Mouse (Mus musculus): ENCODE results near the gene Mblac2.
A peak's percentile ranks its signal among the peaks of the same experiment; 100 is the strongest.

Mblac2 gene

GRCm38 (mm10) chr13:81740898-81741297, 29.8 kb downstream of the Mblac2 start:
- DNase-seq (ENCODE audit: low spot score) = no peak

GRCm38 (mm10) chr13:81743391-81744091, 32.4 kb downstream of the Mblac2 start:
- no peak for DNase-seq (ENCODE audit: low spot score)

DNA sequence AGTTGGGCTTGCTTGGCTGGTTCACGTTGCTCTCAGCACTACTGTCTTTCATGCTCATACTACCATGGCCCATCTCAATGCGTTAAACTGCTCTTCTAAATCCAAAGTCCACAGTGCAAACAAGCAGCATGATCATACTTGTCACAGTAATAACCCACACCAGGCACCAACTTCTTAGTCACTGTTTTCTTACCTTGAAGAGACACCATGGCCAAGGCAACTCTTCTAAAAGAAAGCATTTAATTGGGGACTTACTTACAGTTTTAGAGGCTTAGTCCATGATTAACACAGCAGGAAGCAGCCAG, 32.9 kb downstream of the Mblac2 start:
- no peak for DNase-seq (ENCODE audit: low spot score)

DNA sequence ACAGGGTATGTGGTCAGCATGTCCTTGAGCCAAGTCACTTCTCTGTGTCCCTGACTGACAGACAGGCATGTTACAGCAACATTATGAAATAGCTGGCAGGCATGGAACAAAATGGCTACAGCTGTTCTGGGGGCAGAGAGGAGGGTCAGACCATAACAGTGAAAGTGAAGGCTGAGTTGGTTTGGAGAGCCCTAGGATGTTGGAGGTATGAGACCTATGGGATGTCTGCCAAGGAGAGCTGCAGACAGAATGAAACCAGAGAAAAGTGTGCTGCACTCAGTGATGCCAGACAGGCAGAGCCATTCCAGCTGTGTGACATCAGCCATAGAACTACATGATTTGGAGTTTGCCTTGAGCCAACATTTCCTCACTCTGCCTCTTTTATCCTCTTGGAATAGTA, 43.7 kb downstream of the Mblac2 start:
- no peak for DNase-seq (ENCODE audit: low spot score)

DNA sequence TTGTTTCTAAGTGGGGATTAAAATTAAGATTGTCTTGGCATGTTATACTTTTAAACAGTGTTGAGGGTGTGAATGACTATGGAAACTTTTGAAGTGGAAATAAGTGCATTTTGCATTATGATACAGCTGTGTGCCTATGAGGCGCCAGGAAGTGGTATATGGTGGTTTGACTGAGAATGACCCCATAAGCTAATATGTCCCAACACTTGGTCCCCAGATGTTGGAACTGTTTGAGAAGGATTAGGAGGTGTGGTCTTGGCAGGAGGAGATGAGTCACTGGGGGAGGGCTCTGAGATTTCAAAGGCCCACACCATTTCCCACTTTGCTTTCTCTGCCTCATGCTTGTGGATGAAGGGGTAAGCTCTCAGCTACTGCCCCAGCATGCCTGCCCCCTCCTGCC, 44.2 kb downstream of the Mblac2 start:
- no peak for DNase-seq (ENCODE audit: low spot score)

GRCm38 (mm10) chr13:81757058-81757660, 46.0 kb downstream of the Mblac2 start:
- no peak for DNase-seq (ENCODE audit: low spot score)

DNA sequence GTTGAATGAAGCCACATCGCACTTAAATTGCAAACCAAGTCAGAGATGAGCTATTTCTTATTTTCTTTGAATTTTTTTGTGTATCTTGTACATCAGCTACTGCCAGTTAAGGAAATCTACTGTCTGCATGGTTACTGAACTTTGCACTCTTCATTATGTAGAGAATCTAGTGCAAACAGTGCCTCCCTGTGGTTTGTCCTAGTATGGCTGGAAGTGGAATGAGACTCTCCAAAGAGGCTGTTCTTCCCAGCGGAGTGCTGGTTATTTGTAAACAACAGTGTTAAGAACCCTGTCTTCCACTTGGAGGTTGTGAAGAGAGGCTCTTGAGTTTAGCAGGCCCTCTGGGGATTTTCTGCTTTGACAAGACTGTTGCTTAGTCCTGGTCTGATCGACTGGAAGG, 49.2 kb downstream of the Mblac2 start:
- DNase-seq (ENCODE audit: low spot score) = peak; percentile 73

GRCm38 (mm10) chr13:81761566-81762186, 50.5 kb downstream of the Mblac2 start:
- no peak for DNase-seq (ENCODE audit: low spot score)

DNA sequence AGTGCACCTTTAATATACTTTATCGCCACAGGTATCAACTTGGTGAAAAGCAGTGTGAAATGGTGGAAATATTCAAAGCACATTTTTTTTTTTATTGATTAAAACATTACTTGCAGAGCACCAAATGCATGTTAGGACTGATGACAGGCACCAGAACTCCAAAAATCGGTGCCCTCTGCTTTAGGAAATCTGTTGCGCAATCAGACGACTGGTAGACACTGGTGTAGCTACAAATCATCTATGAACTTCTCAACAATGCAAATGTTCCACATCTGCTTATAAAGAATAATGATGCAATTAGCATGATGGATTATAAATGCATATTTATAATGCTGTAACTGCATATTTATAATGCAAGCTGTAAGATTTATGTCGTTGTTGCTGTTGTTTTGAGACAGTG, 53.0 kb downstream of the Mblac2 start:
- DNase-seq (ENCODE audit: low spot score) = no peak

DNA sequence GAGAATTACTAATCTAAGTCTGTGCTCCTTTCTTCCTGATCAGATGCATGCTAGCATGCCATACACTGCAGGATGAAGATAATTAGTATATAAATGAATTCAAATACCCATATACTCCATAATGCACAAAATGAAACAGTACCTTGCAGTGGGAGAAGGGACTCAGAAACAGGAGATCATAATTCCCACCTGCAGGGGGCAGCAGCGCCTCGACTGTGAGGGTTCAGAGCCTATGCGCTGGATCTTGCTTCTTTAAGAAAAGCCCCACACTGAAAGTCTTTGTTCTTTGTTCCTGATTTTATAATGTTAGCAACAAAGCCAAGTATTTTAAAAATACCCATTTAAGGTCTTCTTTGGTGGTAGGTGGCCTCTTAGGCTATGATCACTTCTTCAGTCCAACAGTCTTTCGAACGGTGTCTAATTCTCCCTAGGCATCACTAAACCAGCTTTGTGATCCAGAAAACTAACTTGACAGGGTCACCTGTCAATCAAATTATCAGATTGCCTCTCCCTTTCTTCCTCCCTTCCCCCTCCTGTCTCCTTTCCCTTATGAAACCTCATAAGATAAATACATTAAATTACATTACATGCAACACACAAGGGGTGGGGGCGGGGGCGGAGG, 56.0 kb downstream of the Mblac2 start:
- peak; percentile 84 for DNase-seq (ENCODE audit: low spot score)

DNA sequence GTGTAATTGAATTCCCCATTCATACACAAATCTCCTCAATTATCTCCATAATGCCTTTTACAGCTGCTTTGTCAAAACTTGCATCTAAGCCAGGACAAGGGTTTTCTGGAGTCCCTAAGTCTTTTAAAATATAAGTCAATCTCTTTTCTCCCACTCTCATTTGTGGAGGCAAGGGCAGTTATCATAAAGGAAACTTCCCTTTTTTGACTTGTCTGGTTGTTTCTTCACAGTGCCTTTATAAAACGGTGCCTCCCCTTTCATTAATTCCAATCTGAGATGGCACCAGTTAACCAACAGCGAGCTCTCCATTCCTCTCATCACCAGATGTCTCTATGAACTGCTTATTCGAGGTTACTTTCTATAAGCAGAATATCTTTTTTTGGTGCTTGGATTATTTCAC, 65.1 kb downstream of the Mblac2 start:
- no peak for DNase-seq (ENCODE audit: low spot score)

DNA sequence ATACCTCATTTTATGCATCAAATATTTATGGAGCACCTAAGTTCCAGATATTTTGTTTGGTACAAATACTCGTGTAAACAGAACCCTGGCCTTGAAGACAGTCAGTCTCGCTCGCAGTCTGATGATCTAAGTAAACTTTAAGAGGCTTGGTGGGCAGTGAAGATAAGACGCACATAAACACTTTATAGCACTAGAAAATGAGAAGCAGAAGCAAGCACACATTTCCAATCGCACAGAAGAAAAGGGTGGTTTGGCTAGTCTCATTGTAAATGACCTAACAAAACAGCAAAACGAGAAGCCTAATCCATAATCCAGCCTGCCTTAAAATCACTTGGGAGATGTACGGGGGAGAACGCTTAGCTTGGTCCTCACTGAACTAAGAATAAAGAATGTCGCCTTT, 71.3 kb downstream of the Mblac2 start:
- DNase-seq (ENCODE audit: low spot score) = no peak

GRCm38 (mm10) chr13:81782971-81783404, 71.8 kb downstream of the Mblac2 start, which contains the start of gene Cetn3:
Gene Cetn3 (plus strand): TSS chr13:81783077.
- DNase-seq (ENCODE audit: low spot score) = peak; percentile 89

DNA sequence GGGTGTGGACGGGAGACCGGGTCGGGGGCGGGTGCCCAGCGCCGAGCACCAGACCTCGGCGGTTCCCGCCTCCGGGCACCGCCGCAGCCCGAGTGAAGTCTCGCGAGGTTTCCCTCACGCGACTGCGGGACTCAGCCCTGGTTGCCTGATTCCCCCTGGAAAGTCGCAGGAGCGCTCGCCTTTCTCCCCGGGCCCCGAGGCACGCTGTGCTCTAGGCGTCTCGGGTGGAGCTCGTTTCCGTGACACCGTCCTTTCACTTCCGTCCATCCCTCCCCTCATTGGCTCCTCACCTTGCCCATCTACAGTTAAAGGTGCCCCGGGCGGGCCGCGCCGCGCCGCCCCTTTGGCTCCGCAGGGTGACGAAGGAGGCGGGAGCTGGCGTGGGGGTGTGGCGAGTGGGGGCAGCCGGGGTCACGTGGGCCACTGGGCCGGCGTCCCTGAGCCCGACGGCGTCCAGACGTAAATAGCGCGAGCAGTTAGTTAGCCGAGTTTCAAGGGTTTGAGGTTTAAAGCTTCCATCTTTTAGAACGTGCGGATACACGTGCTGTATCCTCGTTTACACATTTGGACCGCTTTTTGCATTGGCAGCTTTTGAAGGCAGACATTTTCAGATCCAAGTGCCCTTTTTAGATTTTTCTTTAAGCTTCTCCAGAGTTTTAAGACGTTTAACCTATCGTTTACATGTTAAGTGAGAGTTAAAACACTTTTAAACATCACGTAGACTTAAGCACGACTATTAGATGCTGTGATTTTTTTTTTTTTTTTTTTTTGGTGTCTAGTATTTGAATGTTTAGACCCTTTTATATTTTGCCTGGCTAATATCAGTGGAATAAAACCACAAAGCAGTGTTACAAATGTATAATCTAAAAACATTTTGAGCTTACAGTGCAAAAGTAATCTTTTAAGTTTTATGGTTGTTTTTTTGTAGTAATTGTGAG, 72.5 kb downstream of the Mblac2 start:
- peak; percentile 98 for DNase-seq (ENCODE audit: low spot score)

- DNase-seq (ENCODE audit: low spot score) = no peak
Observed at GRCm38 (mm10) chr13:81785766-81786480, 74.8 kb downstream of the Mblac2 start.

DNA sequence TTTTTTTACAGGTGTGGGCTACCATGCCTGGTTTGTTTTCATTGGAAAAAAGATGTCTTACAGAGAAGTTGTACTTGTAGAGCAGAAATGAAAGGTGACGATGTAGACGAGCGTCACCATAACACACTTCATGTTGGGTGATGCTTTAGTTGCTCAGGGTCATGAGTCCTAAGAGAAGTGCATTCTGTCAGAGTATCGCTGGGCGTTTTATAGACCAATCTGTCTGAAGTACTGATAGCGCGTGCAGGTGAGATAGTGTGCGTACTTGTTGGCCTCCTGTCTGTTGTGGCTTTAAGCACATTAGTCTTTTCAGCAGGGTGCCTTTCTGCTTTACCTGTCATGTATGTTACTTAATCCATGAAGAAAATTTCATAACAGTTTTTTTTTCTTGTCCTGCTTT, 79.0 kb downstream of the Mblac2 start:
- DNase-seq (ENCODE audit: low spot score) = no peak

- DNase-seq (ENCODE audit: low spot score) = no peak
Observed at GRCm38 (mm10) chr13:81791861-81792260, 80.7 kb downstream of the Mblac2 start.

DNA sequence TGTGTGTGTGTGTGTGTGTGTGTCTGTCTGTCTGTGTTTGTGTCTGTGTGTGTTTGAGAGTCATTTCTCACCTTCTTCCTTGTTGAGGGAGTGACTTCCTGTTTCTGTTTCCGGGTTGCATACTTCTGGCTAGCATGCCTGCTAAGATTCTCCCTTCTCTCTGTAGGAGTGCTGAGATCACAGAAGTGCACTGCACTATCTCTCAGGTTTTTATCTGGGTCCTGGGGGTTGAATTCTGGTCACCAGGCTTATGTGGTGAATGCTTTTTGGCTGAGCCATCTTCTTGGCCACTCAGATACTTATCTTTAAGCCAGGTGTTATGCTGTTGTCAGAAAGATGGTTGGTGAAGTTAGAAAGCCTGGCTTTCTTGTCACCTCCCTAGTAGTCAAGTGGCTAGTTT, 82.7 kb downstream of the Mblac2 start:
- DNase-seq (ENCODE audit: low spot score) = no peak

GRCm38 (mm10) chr13:81801121-81801520, 90.0 kb downstream of the Mblac2 start:
- DNase-seq (ENCODE audit: low spot score) = no peak
